Mouse (Mus musculus): ENCODE results near the gene Tmtc2. TPM values are rescaled to one million over a fixed set of nuclear protein-coding genes. Genes with fewer than 3 reads are reported as not detected.

Tmtc2 gene
- polyA plus RNA-seq, 1 experiment, result 0.97 TPM

GRCm38 (mm10) chr10:105312986-105313385 is 261.3 kb downstream of the Tmtc2 start:
- Histone ChIP-seq H3K36me3 (ENCODE audit: control insufficient read depth, insufficient read depth) (no peaks in the 10 kb centered on the region), H3ac (ENCODE audit: control insufficient read depth, insufficient read length) (no peak overlapping the region), H3K4me3 (no peak overlapping the region), H3K79me2 (ENCODE audit: control insufficient read depth, insufficient read depth) (no peaks in the 10 kb centered on the region), H3K4me2 (ENCODE audit: low read depth) (no peak overlapping the region), H3K27me3 (ENCODE audit: control insufficient read depth, insufficient read depth, insufficient read length) (no peaks in the 10 kb centered on the region)
- no peak for TF ChIP-seq REST (IDR thresholded peaks at IDR 0.05; ENCODE audit: insufficient read depth, insufficient read length)
- TF ChIP-seq USF1 (IDR thresholded peaks at IDR 0.05; ENCODE audit: low read depth), result no peak
- TF ChIP-seq TCF12 (IDR thresholded peaks at IDR 0.05; ENCODE audit: insufficient read depth, poor library complexity, severe bottlenecking), result no peak
- no peak for TF ChIP-seq MYOG (IDR thresholded peaks at IDR 0.05; ENCODE audit: control insufficient read depth in 1 of 3, insufficient read depth in 1 of 3, insufficient read length in 2 of 3, low read depth in 2 of 3)
- no peak for TF ChIP-seq MYOD1 (IDR thresholded peaks at IDR 0.05; ENCODE audit: control insufficient read depth in 1 of 3, insufficient read length in 2 of 3, low read depth in 2 of 3)
- TF ChIP-seq POLR2A (IDR thresholded peaks at IDR 0.05; ENCODE audit: insufficient read length, low read depth), result no peak
- no peak for TF ChIP-seq E2F4 (IDR thresholded peaks at IDR 0.05; ENCODE audit: insufficient read depth)
- TF ChIP-seq CEBPB (IDR thresholded peaks at IDR 0.05; ENCODE audit: insufficient read depth, poor library complexity, severe bottlenecking), result no peak
- TF ChIP-seq TCF3 (IDR thresholded peaks at IDR 0.05; ENCODE audit: insufficient read length, low read depth), result no peak
- TF ChIP-seq POLR2AphosphoS2 (IDR thresholded peaks at IDR 0.05; ENCODE audit: insufficient read length, low read depth), result no peak
- TF ChIP-seq SRF (IDR thresholded peaks at IDR 0.05; ENCODE audit: control insufficient read depth, insufficient read length, low read depth), result no peak
- TF ChIP-seq MAX (IDR thresholded peaks at IDR 0.05; ENCODE audit: low read depth), result no peak

- TF ChIP-seq USF1 (IDR thresholded peaks at IDR 0.05; ENCODE audit: low read depth) (no peak), TCF3 (IDR thresholded peaks at IDR 0.05; ENCODE audit: insufficient read length, low read depth) (no peak), E2F4 (IDR thresholded peaks at IDR 0.05; ENCODE audit: insufficient read depth) (no peak), MYOG (IDR thresholded peaks at IDR 0.05; ENCODE audit: control insufficient read depth in 1 of 3, insufficient read depth in 1 of 3, insufficient read length in 2 of 3, low read depth in 2 of 3) (no peak), REST (IDR thresholded peaks at IDR 0.05; ENCODE audit: insufficient read depth, insufficient read length) (no peak), CEBPB (IDR thresholded peaks at IDR 0.05; ENCODE audit: insufficient read depth, poor library complexity, severe bottlenecking) (no peak), POLR2A (IDR thresholded peaks at IDR 0.05; ENCODE audit: insufficient read length, low read depth) (no peak), TCF12 (IDR thresholded peaks at IDR 0.05; ENCODE audit: insufficient read depth, poor library complexity, severe bottlenecking) (no peak), POLR2AphosphoS2 (IDR thresholded peaks at IDR 0.05; ENCODE audit: insufficient read length, low read depth) (no peak), MAX (IDR thresholded peaks at IDR 0.05; ENCODE audit: low read depth) (no peak), MYOD1 (IDR thresholded peaks at IDR 0.05; ENCODE audit: control insufficient read depth in 1 of 3, insufficient read length in 2 of 3, low read depth in 2 of 3) (no peak), SRF (IDR thresholded peaks at IDR 0.05; ENCODE audit: control insufficient read depth, insufficient read length, low read depth) (no peak)
- Histone ChIP-seq H3ac (ENCODE audit: control insufficient read depth, insufficient read length) (no peak overlapping the region), H3K4me3 (no peak overlapping the region), H3K27me3 (ENCODE audit: control insufficient read depth, insufficient read depth, insufficient read length) (no peaks in the 10 kb centered on the region), H3K36me3 (ENCODE audit: control insufficient read depth, insufficient read depth) (no peaks in the 10 kb centered on the region), H3K4me2 (ENCODE audit: low read depth) (no peak overlapping the region), H3K79me2 (ENCODE audit: control insufficient read depth, insufficient read depth) (no peaks in the 10 kb centered on the region)
Measured at GRCm38 (mm10) chr10:105297560-105297959, 276.7 kb downstream of the Tmtc2 start.

DNA sequence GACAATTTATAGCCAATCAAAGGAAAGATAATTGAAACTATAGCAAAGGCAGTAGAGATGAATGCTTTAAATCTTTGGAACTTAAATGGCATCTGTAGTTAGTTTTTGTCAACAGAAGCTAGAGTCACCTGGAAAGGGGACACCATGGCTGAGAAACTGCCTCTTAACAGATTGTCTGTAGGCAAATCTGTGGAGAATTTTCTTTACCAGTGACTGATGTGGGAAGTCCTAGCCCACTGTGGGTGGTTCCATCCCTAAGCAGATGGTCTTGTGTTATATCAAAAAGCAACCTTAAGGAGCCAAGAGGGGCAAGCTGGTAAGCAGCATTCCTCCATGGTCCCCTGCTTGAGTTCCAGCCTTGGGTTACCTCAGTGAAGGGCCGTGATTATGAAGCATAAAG is 281.3 kb downstream of the Tmtc2 start:
- Histone ChIP-seq H3K79me2 (ENCODE audit: control insufficient read depth, insufficient read depth) (no peaks in the 10 kb centered on the region), H3K4me2 (ENCODE audit: low read depth) (no peak overlapping the region), H3K36me3 (ENCODE audit: control insufficient read depth, insufficient read depth) (no peaks in the 10 kb centered on the region), H3ac (ENCODE audit: control insufficient read depth, insufficient read length) (no peak overlapping the region), H3K27me3 (ENCODE audit: control insufficient read depth, insufficient read depth, insufficient read length) (no peaks in the 10 kb centered on the region), H3K4me3 (no peak overlapping the region)
- TF ChIP-seq CEBPB (IDR thresholded peaks at IDR 0.05; ENCODE audit: insufficient read depth, poor library complexity, severe bottlenecking) (no peak), MYOD1 (IDR thresholded peaks at IDR 0.05; ENCODE audit: control insufficient read depth in 1 of 3, insufficient read length in 2 of 3, low read depth in 2 of 3) (no peak), TCF12 (IDR thresholded peaks at IDR 0.05; ENCODE audit: insufficient read depth, poor library complexity, severe bottlenecking) (no peak), MYOG (IDR thresholded peaks at IDR 0.05; ENCODE audit: control insufficient read depth in 1 of 3, insufficient read depth in 1 of 3, insufficient read length in 2 of 3, low read depth in 2 of 3) (no peak), MAX (IDR thresholded peaks at IDR 0.05; ENCODE audit: low read depth) (no peak), SRF (IDR thresholded peaks at IDR 0.05; ENCODE audit: control insufficient read depth, insufficient read length, low read depth) (no peak), POLR2AphosphoS2 (IDR thresholded peaks at IDR 0.05; ENCODE audit: insufficient read length, low read depth) (no peak), E2F4 (IDR thresholded peaks at IDR 0.05; ENCODE audit: insufficient read depth) (no peak), REST (IDR thresholded peaks at IDR 0.05; ENCODE audit: insufficient read depth, insufficient read length) (no peak), TCF3 (IDR thresholded peaks at IDR 0.05; ENCODE audit: insufficient read length, low read depth) (no peak), USF1 (IDR thresholded peaks at IDR 0.05; ENCODE audit: low read depth) (no peak), POLR2A (IDR thresholded peaks at IDR 0.05; ENCODE audit: insufficient read length, low read depth) (no peak)

DNA sequence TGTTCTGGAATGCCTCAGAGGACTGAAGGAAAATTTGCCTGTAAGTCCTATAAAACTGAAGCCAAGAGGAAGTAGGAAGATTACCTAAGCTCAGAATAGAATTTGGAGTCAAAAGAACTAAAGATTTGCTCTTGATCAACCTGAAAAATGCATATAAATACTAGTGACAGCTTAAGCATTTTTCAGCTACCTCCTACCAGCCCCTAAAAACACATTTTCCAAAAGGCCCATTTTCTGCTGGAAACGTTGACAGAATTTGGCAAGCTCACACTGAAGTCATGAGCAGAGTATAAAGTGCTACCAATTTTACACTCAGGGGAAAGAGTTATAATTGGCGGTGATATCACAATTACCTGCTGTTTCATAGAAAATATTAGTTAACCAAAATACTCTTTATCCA is 285.8 kb downstream of the Tmtc2 start:
- Histone ChIP-seq H3K4me3 (no peak overlapping the region), H3K79me2 (ENCODE audit: control insufficient read depth, insufficient read depth) (no peaks in the 10 kb centered on the region), H3K27me3 (ENCODE audit: control insufficient read depth, insufficient read depth, insufficient read length) (no peaks in the 10 kb centered on the region), H3K36me3 (ENCODE audit: control insufficient read depth, insufficient read depth) (no peaks in the 10 kb centered on the region), H3K4me2 (ENCODE audit: low read depth) (no peak overlapping the region), H3ac (ENCODE audit: control insufficient read depth, insufficient read length) (no peak overlapping the region)
- TF ChIP-seq TCF3 (IDR thresholded peaks at IDR 0.05; ENCODE audit: insufficient read length, low read depth), result no peak
- no peak for TF ChIP-seq E2F4 (IDR thresholded peaks at IDR 0.05; ENCODE audit: insufficient read depth)
- TF ChIP-seq TCF12 (IDR thresholded peaks at IDR 0.05; ENCODE audit: insufficient read depth, poor library complexity, severe bottlenecking), result no peak
- TF ChIP-seq CEBPB (IDR thresholded peaks at IDR 0.05; ENCODE audit: insufficient read depth, poor library complexity, severe bottlenecking), result no peak
- TF ChIP-seq MAX (IDR thresholded peaks at IDR 0.05; ENCODE audit: low read depth), result no peak
- no peak for TF ChIP-seq SRF (IDR thresholded peaks at IDR 0.05; ENCODE audit: control insufficient read depth, insufficient read length, low read depth)
- no peak for TF ChIP-seq MYOG (IDR thresholded peaks at IDR 0.05; ENCODE audit: control insufficient read depth in 1 of 3, insufficient read depth in 1 of 3, insufficient read length in 2 of 3, low read depth in 2 of 3)
- no peak for TF ChIP-seq POLR2AphosphoS2 (IDR thresholded peaks at IDR 0.05; ENCODE audit: insufficient read length, low read depth)
- TF ChIP-seq POLR2A (IDR thresholded peaks at IDR 0.05; ENCODE audit: insufficient read length, low read depth), result no peak
- no peak for TF ChIP-seq USF1 (IDR thresholded peaks at IDR 0.05; ENCODE audit: low read depth)
- TF ChIP-seq REST (IDR thresholded peaks at IDR 0.05; ENCODE audit: insufficient read depth, insufficient read length), result no peak
- TF ChIP-seq MYOD1 (IDR thresholded peaks at IDR 0.05; ENCODE audit: control insufficient read depth in 1 of 3, insufficient read length in 2 of 3, low read depth in 2 of 3), result no peak
